Mouse (Mus musculus) brain, embryonic 14.5 days (tissue): ENCODE measurements at regions not wholly inside any gene's neighbourhood (a gene's known extent, or its start where the extent isn't known, plus 50 kb on each side); places are given as distances from the start of the nearest gene placed in this dataset.

Source experiments
- CTCF ChIP-seq: fragments of 200-500 bp; IDR thresholded peaks from 2 replicates; pipeline ENCODE4 v1.5.1; 2012; ENCODE audit warnings: inconsistent platforms, mild to moderate bottlenecking, moderate library complexity, borderline replicate concordance; ENCODE audit not compliant: insufficient read depth, insufficient read length; ENCODE audit errors: extremely low read depth
- POLR2A ChIP-seq: fragments of 200-500 bp; IDR thresholded peaks from 2 replicates; pipeline ENCODE4 v1.6.1; 2012; ENCODE audit warnings: mild to moderate bottlenecking, inconsistent platforms, borderline replicate concordance; ENCODE audit not compliant: poor library complexity, insufficient read depth, insufficient read length, severe bottlenecking; ENCODE audit errors: extremely low read depth

DNA sequence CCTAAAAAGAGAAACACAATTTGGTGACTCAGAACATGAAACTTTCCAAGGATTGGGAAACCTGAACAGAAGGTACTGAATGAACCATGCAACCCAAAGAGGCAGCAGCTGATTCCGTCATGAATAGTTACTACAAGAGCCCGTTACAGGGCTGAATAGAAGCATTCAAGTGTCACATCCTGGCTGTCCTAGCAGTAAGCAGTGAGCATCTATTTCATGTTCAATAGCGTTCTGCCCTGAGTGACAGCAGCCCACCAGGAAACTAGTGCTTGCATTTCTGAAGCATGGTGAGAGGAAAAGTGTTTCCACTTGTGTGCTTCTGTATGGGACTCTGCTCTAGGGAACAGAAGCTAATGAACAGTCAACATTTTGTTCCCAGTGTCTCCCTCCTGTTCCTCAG lies 694.4 kb downstream of the Poteg start:
- TF ChIP-seq CTCF (no peak), POLR2A (no peak)
